Mouse (Mus musculus) stomach, embryonic 14.5 days (tissue): ENCODE measurements around the gene Smco4. TPM values are rescaled to one million over a fixed set of nuclear protein-coding genes. Genes with fewer than 3 reads are reported as not detected.

Source experiments
- ATAC-seq: fragments of 200-750 bp; cut with Nextera tagmentation; 2 replicates; pipeline ENCODE4 v1.8.0; 2017; ENCODE audit warnings: low read depth, moderate TSS enrichment; ENCODE audit not compliant: insufficient number of reproducible peaks, insufficient read depth, low FRiP score
- H3K27ac ChIP-seq: fragments of 300-500 bp; sonication (generic); 2 replicates; pipeline ENCODE4 v1.5.1; 2014; ENCODE audit warnings: mild to moderate bottlenecking, low read length, moderate library complexity, mixed read lengths
- H3K27me3 ChIP-seq: fragments of 300-500 bp; sonication (generic); 2 replicates; pipeline ENCODE4 v1.6.1; 2014; ENCODE audit warnings: low read length, control low read depth, mixed read lengths; ENCODE audit not compliant: control insufficient read depth, insufficient read depth
- H3K36me3 ChIP-seq: fragments of 300-500 bp; sonication (generic); 2 replicates; pipeline ENCODE4 v1.6.1; 2014; ENCODE audit warnings: mild to moderate bottlenecking, control low read depth, low read length, moderate library complexity, mixed read lengths; ENCODE audit not compliant: control insufficient read depth, insufficient read depth
- H3K4me1 ChIP-seq: fragments of 300-500 bp; sonication (generic); 2 replicates; pipeline ENCODE4 v1.6.1; 2014; ENCODE audit warnings: low read length, control low read depth, mixed read lengths; ENCODE audit not compliant: control insufficient read depth, insufficient read depth
- H3K4me2 ChIP-seq: fragments of 300-500 bp; sonication (generic); replicated peaks from 2 replicates; pipeline ENCODE4 v1.6.1; 2014; ENCODE audit warnings: low read depth, low read length, control low read depth
- H3K4me3 ChIP-seq: fragments of 300-500 bp; sonication (generic); 2 replicates; pipeline ENCODE4 v1.5.1; 2014; ENCODE audit warnings: low read depth, low read length, control low read depth
- H3K9ac ChIP-seq: fragments of 300-500 bp; sonication (generic); replicated peaks from 2 replicates; pipeline ENCODE4 v1.6.1; 2014; ENCODE audit warnings: low read depth, mild to moderate bottlenecking, control low read depth, low read length, moderate library complexity, mixed read lengths
- H3K9me3 ChIP-seq: fragments of 300-500 bp; sonication (generic); 2 replicates; pipeline ENCODE4 v1.6.1; 2016; ENCODE audit warnings: low read depth, low read length, control low read depth; ENCODE audit not compliant: control insufficient read depth
- WGBS: fragments of 180-500 bp; shearing (Covaris S2); extraction: QIAGEN DNeasy Blood & Tissue Kit; methylation state at CpG from one replicate; pipeline ENCODE4 v1.1.7; 2014; 5-methylcytosine and 5-hydroxymethylcytosine counted together
- polyA plus RNA-seq: library from polyadenylated mRNA; unstranded; fragments of >200 nt; fragmentation: Nextera tagmentation; extraction: Ambion mirVana; gene quantifications from 2 replicates; pipeline ENCODE4 v1.2.1, GENCODE M21; 2014

The Smco4 gene
- polyA plus RNA-seq, 1 experiment from 2014 or later = 5.3 TPM

DNA sequence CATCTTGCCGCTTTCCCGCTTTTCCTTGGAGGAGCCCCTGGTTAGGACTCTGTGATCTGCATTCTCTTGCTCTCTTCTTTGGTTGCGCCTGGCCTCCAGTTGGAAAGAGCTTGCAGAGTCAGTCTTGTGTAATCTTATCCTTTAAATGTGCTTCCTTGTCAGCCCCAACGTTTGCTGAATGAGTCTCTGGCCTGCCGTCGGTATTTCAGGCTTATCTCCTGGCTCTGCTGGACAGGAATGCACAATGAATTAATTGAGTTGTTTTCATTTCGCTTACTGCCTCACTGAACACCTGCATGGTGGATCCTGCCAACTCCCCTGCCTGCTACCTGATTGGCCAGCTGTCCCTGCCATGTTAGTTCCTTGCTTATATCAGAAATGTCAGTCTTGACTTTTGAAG lies 19.7 kb downstream of the Smco4 start:
- Histone ChIP-seq H3K36me3 (no peaks in the 10 kb centered on the region), H3K4me3 (no peak overlapping the region), H3K9me3 (no peaks in the 10 kb centered on the region), H3K4me1 (peaks cover 11% of the 10 kb centered on the region; the same call in 1 of the 2 replicates), H3K27ac (peak overlapping the region; percentile 15; the same call in 1 of the 2 replicates), H3K9ac (no peak overlapping the region), H3K27me3 (no peaks in the 10 kb centered on the region), H3K4me2 (no peak overlapping the region)
- ATAC-seq = peak; percentile 42; the same call in 1 of the 2 replicates
- WGBS = 41% methylated on average over 7 of the region's 7 CpGs

DNA sequence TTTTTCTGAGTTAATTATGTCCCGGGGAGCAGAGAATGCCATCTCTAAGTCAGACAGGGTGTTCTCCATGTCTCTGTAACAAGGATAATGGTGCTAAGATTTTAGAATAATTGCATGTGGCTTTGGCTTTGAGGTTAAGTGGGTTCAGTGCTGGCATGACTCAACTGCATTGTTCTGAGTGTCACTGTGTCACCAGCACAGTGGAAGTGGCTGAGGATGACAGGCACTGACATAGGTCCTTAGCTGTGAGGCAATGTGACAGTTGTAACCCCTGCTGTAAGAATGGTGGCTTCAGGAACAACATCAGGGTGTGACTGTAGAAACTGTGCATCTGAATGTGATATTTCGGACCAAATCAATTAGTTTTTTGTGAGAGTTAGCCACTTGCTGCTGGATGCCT lies 22.8 kb downstream of the Smco4 start:
- no peak overlapping the region for H3K4me3 ChIP-seq
- no peaks in the 10 kb centered on the region for H3K27me3 ChIP-seq
- no peak overlapping the region for H3K4me2 ChIP-seq
- no peak overlapping the region for H3K9ac ChIP-seq
- peaks cover 7% of the 10 kb centered on the region; the same call in 1 of the 2 replicates for H3K4me1 ChIP-seq
- no peaks in the 10 kb centered on the region for H3K36me3 ChIP-seq
- H3K9me3 ChIP-seq = no peaks in the 10 kb centered on the region
- no peak for ATAC-seq
- no peak overlapping the region for H3K27ac ChIP-seq
- 67% methylated on average over 2 of the region's 2 CpGs for WGBS

DNA sequence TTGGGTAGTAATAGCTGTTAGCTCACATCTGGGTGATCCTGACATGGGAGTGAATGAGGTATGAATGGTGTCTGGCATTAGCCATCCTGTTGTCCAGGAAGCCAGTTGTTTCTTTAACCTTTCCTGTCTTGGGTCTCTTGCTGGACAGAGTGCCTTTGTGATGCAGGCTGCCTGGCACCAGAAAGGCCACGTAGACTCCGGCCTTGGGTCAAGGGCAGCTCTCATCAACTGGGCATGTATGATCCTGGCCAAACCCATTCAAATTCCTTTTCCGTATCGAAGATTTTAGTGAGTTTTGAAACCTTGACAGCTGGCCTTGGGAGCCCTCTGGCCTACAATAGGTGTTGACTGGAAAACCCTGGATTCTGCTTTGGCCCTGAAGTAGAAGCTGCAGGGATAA lies 24.7 kb downstream of the Smco4 start:
- Histone ChIP-seq H3K4me1 (no peaks in the 10 kb centered on the region), H3K4me2 (no peak overlapping the region), H3K27me3 (no peaks in the 10 kb centered on the region), H3K36me3 (no peaks in the 10 kb centered on the region), H3K9me3 (no peaks in the 10 kb centered on the region), H3K4me3 (no peak overlapping the region), H3K27ac (no peak overlapping the region), H3K9ac (no peak overlapping the region)
- WGBS = 79% methylated on average over 4 of the region's 4 CpGs
- no peak for ATAC-seq

DNA sequence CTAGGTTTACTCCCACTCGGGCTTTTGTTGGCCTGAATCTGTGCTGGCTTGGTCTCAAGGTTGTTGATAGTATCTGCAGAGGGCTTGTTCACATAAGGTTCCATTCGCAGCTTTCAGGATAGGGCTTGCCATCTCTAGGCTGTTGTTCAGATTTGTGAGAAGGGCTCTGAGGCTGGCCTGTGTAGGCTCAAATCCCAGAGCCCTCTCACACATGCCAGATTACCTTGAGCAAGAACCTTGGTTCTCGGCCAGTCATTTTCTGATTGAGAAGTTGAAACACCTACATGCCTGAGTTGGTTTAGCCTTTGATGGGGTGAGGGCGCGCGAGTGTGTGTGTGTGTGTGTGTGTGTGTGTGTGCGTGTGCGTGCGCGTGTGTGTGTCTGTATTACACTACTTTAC lies 29.1 kb downstream of the Smco4 start:
- no peaks in the 10 kb centered on the region for H3K9me3 ChIP-seq
- no peak overlapping the region for H3K9ac ChIP-seq
- 88% methylated on average over 10 of the region's 10 CpGs for WGBS
- no peak overlapping the region for H3K4me3 ChIP-seq
- H3K36me3 ChIP-seq = no peaks in the 10 kb centered on the region
- no peak for ATAC-seq
- no peaks in the 10 kb centered on the region for H3K27me3 ChIP-seq
- peaks cover 8% of the 10 kb centered on the region; the same call in 1 of the 2 replicates for H3K4me1 ChIP-seq
- H3K27ac ChIP-seq = no peak overlapping the region
- no peak overlapping the region for H3K4me2 ChIP-seq

DNA sequence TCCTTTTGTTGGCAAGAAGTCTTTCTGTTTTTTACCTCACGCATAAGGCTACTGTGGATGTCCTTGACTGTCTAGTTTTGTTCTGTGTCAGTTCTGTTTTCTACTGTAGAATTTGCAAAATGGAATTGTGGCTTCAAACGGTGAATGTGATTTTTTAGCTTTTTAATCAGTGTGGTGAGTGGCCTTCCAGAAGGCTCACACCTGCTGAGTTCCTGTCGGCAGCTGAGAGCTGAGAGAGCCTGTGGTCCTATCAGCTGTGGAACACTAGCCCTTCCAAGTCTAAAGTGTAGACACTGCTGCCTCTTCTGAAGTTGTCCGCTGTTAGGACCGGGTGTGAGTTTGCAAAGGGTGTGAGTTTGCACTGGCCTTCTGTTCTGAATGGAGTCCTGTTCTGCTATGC lies 29.7 kb downstream of the Smco4 start:
- Histone ChIP-seq H3K9ac (no peak overlapping the region), H3K27ac (no peak overlapping the region), H3K27me3 (no peaks in the 10 kb centered on the region), H3K4me3 (no peak overlapping the region), H3K36me3 (no peaks in the 10 kb centered on the region), H3K4me2 (no peak overlapping the region), H3K4me1 (peaks cover 8% of the 10 kb centered on the region; the same call in 1 of the 2 replicates), H3K9me3 (no peaks in the 10 kb centered on the region)
- 68% methylated on average over 5 of the region's 5 CpGs for WGBS
- ATAC-seq = peak; percentile 43; the same call in 1 of the 2 replicates

DNA sequence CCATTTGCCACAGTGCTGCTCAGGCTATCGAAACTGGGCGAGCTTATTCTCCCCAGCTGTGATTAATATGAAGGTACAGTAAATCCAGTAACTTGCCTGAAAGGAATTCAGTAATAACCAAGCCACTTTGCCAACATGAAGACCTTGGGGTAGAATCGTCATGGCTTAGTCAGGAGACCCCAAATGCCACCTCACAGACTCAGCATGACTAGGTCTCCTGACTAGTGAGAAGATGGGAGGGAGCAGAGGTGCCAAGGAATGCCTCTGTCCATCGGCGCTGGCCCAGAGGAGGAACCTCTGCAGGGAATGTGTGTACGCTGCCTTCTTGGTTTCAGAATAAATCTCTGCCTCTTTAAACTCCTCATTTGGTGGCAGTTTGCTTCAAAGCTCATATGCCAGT lies 30.4 kb downstream of the Smco4 start:
- no peak for ATAC-seq
- Histone ChIP-seq H3K9ac (no peak overlapping the region), H3K27me3 (no peaks in the 10 kb centered on the region), H3K36me3 (no peaks in the 10 kb centered on the region), H3K4me3 (no peak overlapping the region), H3K9me3 (no peaks in the 10 kb centered on the region), H3K4me1 (peaks cover 11% of the 10 kb centered on the region), H3K4me2 (no peak overlapping the region), H3K27ac (no peak overlapping the region)
- WGBS = 88% methylated on average over 6 of the region's 6 CpGs

DNA sequence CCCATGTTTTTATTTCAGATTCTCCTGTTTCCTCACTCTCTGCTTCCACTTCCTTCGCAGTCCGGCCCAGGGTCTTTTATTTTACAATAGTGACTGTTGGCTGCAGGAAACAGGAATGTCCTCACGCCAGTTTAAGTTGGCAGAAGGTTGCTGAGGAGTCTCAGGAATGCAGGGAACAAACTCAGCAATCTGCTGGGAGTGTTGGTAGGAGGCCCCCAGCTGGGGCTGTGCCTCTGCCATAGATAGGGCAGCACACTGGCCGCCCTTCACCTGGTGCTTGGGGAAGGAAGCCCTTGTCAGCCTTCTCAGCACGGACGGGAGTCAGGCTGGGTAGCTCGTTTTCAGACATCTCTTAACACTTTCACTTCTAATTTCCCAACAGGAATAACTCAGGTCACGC lies 32.0 kb downstream of the Smco4 start:
- Histone ChIP-seq H3K4me2 (no peak overlapping the region), H3K9ac (no peak overlapping the region), H3K4me3 (no peak overlapping the region), H3K27me3 (no peaks in the 10 kb centered on the region), H3K9me3 (no peaks in the 10 kb centered on the region), H3K4me1 (peaks cover 27% of the 10 kb centered on the region), H3K27ac (peak overlapping the region; percentile 44; the same call in 1 of the 2 replicates), H3K36me3 (no peaks in the 10 kb centered on the region)
- ATAC-seq = no peak; the same call in 1 of the 2 replicates
- WGBS = 52% methylated on average over 8 of the region's 8 CpGs

DNA sequence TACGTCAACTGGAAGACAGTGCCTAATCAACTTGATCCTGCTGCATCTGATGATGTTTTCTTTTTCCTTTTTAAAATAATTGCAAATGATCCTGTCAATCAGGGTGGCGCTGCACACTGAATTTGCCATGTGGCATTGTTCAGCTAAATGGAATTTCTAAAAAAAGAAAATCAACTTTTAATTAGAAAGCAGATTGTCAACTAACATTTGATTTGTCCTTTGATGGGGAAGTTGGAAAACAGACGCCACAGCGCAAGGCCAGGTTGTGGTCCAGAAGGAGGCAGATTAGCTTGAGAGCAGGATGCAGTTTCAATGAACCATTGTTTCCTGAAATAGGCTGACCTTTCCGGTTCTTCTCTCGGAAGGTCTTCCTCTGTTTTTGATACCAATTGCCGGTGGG lies 33.3 kb downstream of the Smco4 start:
- 74% methylated on average over 7 of the region's 7 CpGs for WGBS
- H3K9me3 ChIP-seq = no peaks in the 10 kb centered on the region
- ATAC-seq = no peak
- peaks cover 36% of the 10 kb centered on the region for H3K4me1 ChIP-seq
- no peaks in the 10 kb centered on the region for H3K27me3 ChIP-seq
- no peaks in the 10 kb centered on the region for H3K36me3 ChIP-seq
- H3K4me3 ChIP-seq = no peak overlapping the region
- no peak overlapping the region for H3K4me2 ChIP-seq
- H3K27ac ChIP-seq = no peak overlapping the region
- H3K9ac ChIP-seq = no peak overlapping the region

DNA sequence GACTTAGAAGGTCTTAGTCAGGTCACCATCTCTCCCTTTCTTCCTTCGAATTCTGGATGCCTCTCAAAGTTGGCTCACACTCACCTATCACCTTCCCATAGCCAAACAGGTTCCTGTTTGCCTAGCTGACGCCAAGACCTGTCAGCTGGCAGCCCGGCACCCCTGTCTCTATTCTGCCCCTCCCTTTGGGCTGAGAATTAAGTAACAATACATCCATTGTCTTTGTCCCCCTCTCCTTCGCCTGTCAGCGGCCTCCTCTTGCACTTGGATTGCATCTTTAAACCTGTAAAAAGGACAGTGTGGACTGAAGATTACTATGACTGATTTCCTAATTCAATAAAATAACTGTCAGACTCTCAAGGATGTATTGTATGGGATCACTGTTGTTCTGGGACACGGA lies 34.6 kb downstream of the Smco4 start:
- Histone ChIP-seq H3K36me3 (no peaks in the 10 kb centered on the region), H3K9ac (no peak overlapping the region), H3K4me2 (no peak overlapping the region), H3K4me1 (peaks cover 36% of the 10 kb centered on the region), H3K27me3 (no peaks in the 10 kb centered on the region), H3K4me3 (no peak overlapping the region), H3K27ac (no peak overlapping the region; the same call in 1 of the 2 replicates), H3K9me3 (no peaks in the 10 kb centered on the region)
- no peak for ATAC-seq
- 60% methylated on average over 6 of the region's 6 CpGs for whole genome bisulfite sequencing
